Mouse (Mus musculus): Measurements from ENCODE around the gene Rangrf. TPM values are rescaled to one million over a fixed set of nuclear protein-coding genes. Genes with fewer than 3 reads are reported as not detected.
"Not testable (repeated sequence)": the region's sequence is repeated elsewhere in the genome, so short reads cannot be mapped to it uniquely, and the experiment has no call there.

Gene Rangrf
- 9.4 and 11.2 TPM in 2 replicates for polyA plus RNA-seq (2015; fragmentation: Nextera tagmentation; extraction: Ambion mirVana)

DNA sequence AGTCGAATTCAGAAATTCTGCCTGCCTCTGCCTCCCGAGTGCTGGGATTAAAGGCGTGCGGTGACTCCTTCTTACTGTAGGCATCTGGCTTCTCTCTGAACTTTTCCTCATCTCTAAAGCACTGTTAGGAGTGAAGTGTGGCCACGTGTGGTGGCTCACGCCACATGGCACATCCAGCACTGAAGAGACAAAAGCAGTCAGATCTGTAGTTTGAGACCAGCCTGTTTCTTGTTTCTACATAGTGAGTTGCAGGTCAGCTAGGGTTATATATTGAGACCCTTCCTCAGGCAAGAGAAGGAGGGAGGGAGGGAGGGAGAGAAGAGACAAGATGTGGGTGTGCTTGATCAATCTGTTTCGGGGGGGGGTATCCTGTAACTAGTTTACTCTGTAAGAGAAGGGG lies at the start of gene Rangrf:
TSS of gene Rangrf (minus strand) at position 101 of the 400 bp plus-strand sequence.
- Histone ChIP-seq H3K9ac (replicated peaks) (no peak within 1 kb of the TSS), H3K27ac (ENCODE audit: low read depth) (no peak within 1 kb of the TSS), H3K27me3 (ENCODE audit: insufficient read depth, low read length) (no peaks in the 10 kb centered on the region), H3K4me2 (ENCODE audit: low read depth, low read length) (peak within 1 kb of the TSS; percentile 72), H3K36me3 (replicated peaks; ENCODE audit: insufficient read depth, low read length) (no peaks in the 10 kb centered on the region), H3K9me3 (ENCODE audit: low read length) (no peaks in the 10 kb centered on the region), H3K4me3 (ENCODE audit: low read depth, low read length) (peak within 1 kb of the TSS; percentile 40), H3K4me1 (ENCODE audit: insufficient read depth) (peaks cover 11% of the 10 kb centered on the region)
- TF ChIP-seq EP300 (IDR thresholded peaks at IDR 0.05; ENCODE audit: low read depth), result no peak
- no peak for TF ChIP-seq CTCF (IDR thresholded peaks at IDR 0.05; ENCODE audit: low read depth)
- 75% methylated on average over 7 of the region's 7 CpGs for WGBS (ENCODE audit: insufficient replicate concordance)
- ATAC-seq (no peak), DNase-seq (no peak)

- peaks cover 25% of the 10 kb centered on the region for H3K36me3 ChIP-seq (replicated peaks; ENCODE audit: insufficient read depth, low read length)
Observed at GRCm38 (mm10) chr11:69020691-69021090, 45.7 kb upstream of the Rangrf start.

DNA sequence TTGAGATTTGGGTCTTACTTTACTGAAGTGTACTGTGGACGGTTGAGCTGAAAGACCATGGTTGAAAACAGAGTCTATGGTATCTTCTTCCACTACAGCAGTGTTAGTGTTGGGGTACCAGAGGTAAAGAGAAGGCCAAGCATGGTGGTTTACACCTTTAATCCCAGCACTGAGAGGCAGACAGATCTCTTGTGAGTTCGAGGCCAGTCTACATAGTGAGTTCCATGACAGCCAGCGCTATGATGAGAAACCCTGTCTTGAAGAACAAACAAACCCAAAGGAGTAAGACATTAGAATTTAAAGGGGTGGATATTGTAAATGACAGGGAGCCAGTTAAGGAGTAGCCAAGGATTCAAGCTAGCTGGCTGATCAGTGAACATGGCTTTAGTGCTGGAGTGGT lies 41.8 kb upstream of the Rangrf start:
- TF ChIP-seq EP300 (IDR thresholded peaks at IDR 0.05; ENCODE audit: low read depth) (no peak), CTCF (IDR thresholded peaks at IDR 0.05; ENCODE audit: low read depth) (no peak)
- DNase-seq (no peak), ATAC-seq (no peak)
- H3K4me1 ChIP-seq (ENCODE audit: insufficient read depth), result peaks cover 13% of the 10 kb centered on the region
- peak overlapping the region; percentile 65 for H3K4me3 ChIP-seq (ENCODE audit: low read depth, low read length)
- 57% methylated on average over 3 of the region's 3 CpGs for WGBS (ENCODE audit: insufficient replicate concordance)
- H3K27ac ChIP-seq (ENCODE audit: low read depth), result peak overlapping the region; percentile 87
- H3K27me3 ChIP-seq (ENCODE audit: insufficient read depth, low read length), result no peaks in the 10 kb centered on the region
- H3K36me3 ChIP-seq (replicated peaks; ENCODE audit: insufficient read depth, low read length), result peaks cover 1% of the 10 kb centered on the region; the same call in 1 of the 2 replicates
- H3K9ac ChIP-seq (replicated peaks), result peak overlapping the region; percentile 73
- H3K9me3 ChIP-seq (ENCODE audit: low read length), result no peaks in the 10 kb centered on the region
- H3K4me2 ChIP-seq (ENCODE audit: low read depth, low read length), result peak overlapping the region; percentile 73

More at GRCm38 (mm10) chr11:69020691-69021090, 45.7 kb upstream of the Rangrf start:
- Histone ChIP-seq H3K27me3 (ENCODE audit: insufficient read depth, low read length) (no peaks in the 10 kb centered on the region), H3K9me3 (ENCODE audit: low read length) (no peaks in the 10 kb centered on the region), H3K9ac (replicated peaks) (no peak overlapping the region), H3K4me1 (ENCODE audit: insufficient read depth) (peaks cover 9% of the 10 kb centered on the region), H3K4me3 (ENCODE audit: low read depth, low read length) (no peak overlapping the region), H3K4me2 (ENCODE audit: low read depth, low read length) (no peak overlapping the region), H3K27ac (ENCODE audit: low read depth) (no peak overlapping the region)
- TF ChIP-seq CTCF (IDR thresholded peaks at IDR 0.05; ENCODE audit: low read depth), result no peak
- TF ChIP-seq EP300 (IDR thresholded peaks at IDR 0.05; ENCODE audit: low read depth), result no peak
- ATAC-seq (no peak), DNase-seq (no peak)

GRCm38 (mm10) chr11:69015644-69016441 lies 40.9 kb upstream of the Rangrf start, which contains the start of gene Ctc1:
Gene Ctc1, plus strand, starts transcription at chr11:69015911.
- Histone ChIP-seq H3K9ac (replicated peaks) (peak within 1 kb of the TSS; percentile 73), H3K27ac (ENCODE audit: low read depth) (peak within 1 kb of the TSS; percentile 87), H3K4me2 (ENCODE audit: low read depth, low read length) (peak within 1 kb of the TSS; percentile 73), H3K4me3 (ENCODE audit: low read depth, low read length) (peak within 1 kb of the TSS; percentile 65), H3K4me1 (ENCODE audit: insufficient read depth) (peaks cover 13% of the 10 kb centered on the region), H3K9me3 (ENCODE audit: low read length) (no peaks in the 10 kb centered on the region), H3K27me3 (ENCODE audit: insufficient read depth, low read length) (no peaks in the 10 kb centered on the region), H3K36me3 (replicated peaks; ENCODE audit: insufficient read depth, low read length) (no peaks in the 10 kb centered on the region)
- DNase-seq (peak; percentile 93), ATAC-seq (peak; percentile 95)
- TF ChIP-seq CTCF (IDR thresholded peaks at IDR 0.05; ENCODE audit: low read depth) (peak; percentile 82), EP300 (IDR thresholded peaks at IDR 0.05; ENCODE audit: low read depth) (peak; percentile 36; the same call in 1 of the 2 replicates)
- under 1% methylated on average over 38 of the region's 38 CpGs for WGBS (ENCODE audit: insufficient replicate concordance)

- Histone ChIP-seq H3K36me3 (replicated peaks; ENCODE audit: insufficient read depth, low read length) (no peaks in the 10 kb centered on the region), H3K9me3 (ENCODE audit: low read length) (no peaks in the 10 kb centered on the region), H3K27me3 (ENCODE audit: insufficient read depth, low read length) (no peaks in the 10 kb centered on the region), H3K27ac (ENCODE audit: low read depth) (peak overlapping the region; percentile 97), H3K4me1 (ENCODE audit: insufficient read depth) (peaks cover 21% of the 10 kb centered on the region), H3K9ac (replicated peaks) (peak overlapping the region; percentile 73), H3K4me3 (ENCODE audit: low read depth, low read length) (peak overlapping the region; percentile 61), H3K4me2 (ENCODE audit: low read depth, low read length) (peak overlapping the region; percentile 90)
- ATAC-seq (peak; percentile 60), DNase-seq (peak; percentile 91)
- WGBS (ENCODE audit: insufficient replicate concordance), result under 1% methylated on average over 18 of the region's 18 CpGs
- TF ChIP-seq EP300 (IDR thresholded peaks at IDR 0.05; ENCODE audit: low read depth) (peak; percentile 88), CTCF (IDR thresholded peaks at IDR 0.05; ENCODE audit: low read depth) (no peak)
Observed at GRCm38 (mm10) chr11:69012071-69012601, 37.2 kb upstream of the Rangrf start.

DNA sequence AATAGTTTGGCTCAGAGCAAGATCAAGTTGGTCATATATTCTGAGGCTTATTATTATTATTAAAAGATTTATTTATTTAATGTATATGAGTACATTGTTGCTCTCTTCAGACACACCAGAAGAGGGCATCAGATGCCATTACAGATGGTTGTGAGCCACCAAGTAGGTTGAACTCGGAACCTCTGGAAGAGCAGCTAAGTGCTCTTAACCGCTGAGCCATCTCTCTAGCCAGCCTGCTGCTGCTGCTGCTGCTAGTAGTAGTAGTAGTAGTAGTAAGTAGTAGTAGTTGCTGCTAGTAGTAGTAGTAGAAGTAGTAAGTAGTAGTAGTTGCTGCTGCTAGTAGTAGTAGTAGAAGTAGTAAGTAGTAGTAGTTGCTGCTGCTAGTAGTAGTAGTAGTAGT lies 36.5 kb upstream of the Rangrf start:
- not testable (repeated sequence) for H3K9me3 ChIP-seq (ENCODE audit: low read length); H3K36me3 ChIP-seq (replicated peaks; ENCODE audit: insufficient read depth, low read length); DNase-seq; H3K27me3 ChIP-seq (ENCODE audit: insufficient read depth, low read length); ATAC-seq
- H3K4me3 ChIP-seq (ENCODE audit: low read depth, low read length), result peak overlapping the region; percentile 61
- 34% methylated on average over 2 of the region's 2 CpGs for WGBS (ENCODE audit: insufficient replicate concordance)
- H3K27ac ChIP-seq (ENCODE audit: low read depth), result peak overlapping the region; percentile 97
- peaks cover 15% of the 10 kb centered on the region for H3K4me1 ChIP-seq (ENCODE audit: insufficient read depth)
- H3K4me2 ChIP-seq (ENCODE audit: low read depth, low read length), result peak overlapping the region; percentile 90
- H3K9ac ChIP-seq (replicated peaks), result peak overlapping the region; percentile 73; the same call in 1 of the 2 replicates
- TF ChIP-seq EP300 (IDR thresholded peaks at IDR 0.05; ENCODE audit: low read depth) (peak; percentile 28; the same call in 1 of the 2 replicates), CTCF (IDR thresholded peaks at IDR 0.05; ENCODE audit: low read depth) (peak; percentile 43)
